Comparison of ENCODE assay signal across 15 mouse cellular contexts in genomic region chr2:77454341-77454937, GRCm38 (mm10).
A peak's percentile ranks its signal among the peaks of the same experiment; 100 is the strongest.
DNase-seq lines count a peak whose midpoint lies in the region; ATAC-seq and TF ChIP-seq lines count a peak whose summit lies in the region.
"Had no signal": no experiment of that assay in that cellular context is flagged by ENCODE, and none has a peak within 500 bp of the region (broad histone marks: within the 10 kb centered on the region; RNA-seq: fewer than 3 reads in every experiment).

No protein-coding gene starts in this region.

- no peak for TF ChIP-seq CTCF in heart, adult 2 months (IDR thresholded peaks at IDR 0.05)
- no peak for TF ChIP-seq CTCF in layer of hippocampus, adult 2 months (conservative IDR thresholded peaks at IDR 0.05)

- TF ChIP-seq EP300 in heart, adult 2 months (IDR thresholded peaks at IDR 0.05; ENCODE audit: insufficient read depth, low read depth, low read length) = 0 out of 2 replicates have a peak, but pooled peaks have one; percentile 44

- H3K9me3 ChIP-seq in heart, embryonic 12.5 days (replicated peaks) = no peaks in the 10 kb centered on the region
- no peaks in the 10 kb centered on the region for H3K9me3 ChIP-seq in heart, embryonic 16.5 days (replicated peaks; ENCODE audit: control insufficient read depth, low read length)
- H3K9me3 ChIP-seq: embryonic facial prominence, embryonic 13.5 days; intestine, embryonic 15.5 days; midbrain, embryonic 13.5 days had no signal

- no peak overlapping the region for H3K9ac ChIP-seq in heart, adult 2 months (ENCODE audit: low read depth, low read length)
- H3K9ac ChIP-seq in heart, embryonic 12.5 days = no peak overlapping the region
- no peak overlapping the region for H3K9ac ChIP-seq in heart, embryonic 16.5 days (ENCODE audit: low read length)
- H3K9ac ChIP-seq: embryonic facial prominence, embryonic 13.5 days; intestine, embryonic 15.5 days; liver, postnatal 0 days; midbrain, embryonic 13.5 days had no signal

- no peaks in the 10 kb centered on the region; the same call in 1 of the 2 replicates for H3K36me3 ChIP-seq in heart, adult 2 months (ENCODE audit: control insufficient read depth, insufficient read depth, low read length)
- no peaks in the 10 kb centered on the region for H3K36me3 ChIP-seq in heart, embryonic 12.5 days
- no peaks in the 10 kb centered on the region for H3K36me3 ChIP-seq in heart, embryonic 16.5 days (ENCODE audit: control insufficient read depth, insufficient read depth)
- H3K36me3 ChIP-seq: embryonic facial prominence, embryonic 13.5 days; intestine, embryonic 15.5 days; midbrain, embryonic 13.5 days had no signal

- no peaks in the 10 kb centered on the region for H3K79me2 ChIP-seq in heart, adult 2 months (replicated peaks; ENCODE audit: control insufficient read depth, insufficient read depth, low read length)

- H3K27me3 ChIP-seq in heart, adult 2 months (ENCODE audit: control insufficient read depth, insufficient read depth, low read length) = no peaks in the 10 kb centered on the region
- H3K27me3 ChIP-seq in heart, embryonic 12.5 days (replicated peaks) = no peaks in the 10 kb centered on the region
- no peaks in the 10 kb centered on the region for H3K27me3 ChIP-seq in heart, embryonic 16.5 days (ENCODE audit: control insufficient read depth, insufficient read depth, low read length)
- H3K27me3 ChIP-seq: embryonic facial prominence, embryonic 13.5 days; intestine, embryonic 15.5 days; midbrain, embryonic 13.5 days had no signal

- DNase-seq in heart, adult 2 months = peak; percentile 21 to 58
- no peak for DNase-seq in heart, postnatal 4 days
- DNase-seq in lung, postnatal 36 days = peak; percentile 57
- DNase-seq in layer of hippocampus, adult 2 months (ENCODE audit: low spot score in 2 of 2) = no peak
- DNase-seq in frontal cortex, adult 2 months (ENCODE audit: extremely low spot score in 1 of 2, low spot score in 1 of 2) = no peak
- no peak for DNase-seq in frontal cortex, postnatal 10 days (ENCODE audit: low spot score in 2 of 2)
- DNase-seq: liver, postnatal 0 days; thymus, postnatal 4 days had no signal

- ATAC-seq in heart, embryonic 12.5 days (ENCODE audit: insufficient number of reproducible peaks, low FRiP score) = no peak
- ATAC-seq in heart, embryonic 16.5 days (replicated peaks; ENCODE audit: extremely low read depth, insufficient read depth, low FRiP score) = no peak
- ATAC-seq: CD4-positive, CD25-positive, alpha-beta regulatory T cell, adult 4 months; intestine, embryonic 15.5 days; liver, postnatal 0 days; midbrain, embryonic 13.5 days had no signal

- no peak overlapping the region for H3K4me3 ChIP-seq in heart, adult 2 months
- no peak overlapping the region for H3K4me3 ChIP-seq in heart, embryonic 12.5 days
- H3K4me3 ChIP-seq in heart, embryonic 16.5 days (ENCODE audit: low read length) = no peak overlapping the region; the same call in 1 of the 2 replicates
- H3K4me3 ChIP-seq in layer of hippocampus, adult 2 months = no peak overlapping the region
- H3K4me3 ChIP-seq: embryonic facial prominence, embryonic 13.5 days; intestine, embryonic 15.5 days; left cerebral cortex, adult 2 months; midbrain, embryonic 13.5 days had no signal

- H3K4me2 ChIP-seq in heart, embryonic 12.5 days = peak overlapping the region; percentile 19; the same call in 1 of the 2 replicates
- H3K4me2 ChIP-seq in heart, embryonic 16.5 days (ENCODE audit: low read depth, low read length) = peak overlapping the region; percentile 31
- H3K4me2 ChIP-seq: embryonic facial prominence, embryonic 13.5 days; intestine, embryonic 15.5 days; midbrain, embryonic 13.5 days had no signal

- 26% methylated on average over 7 of the region's 7 CpGs for whole genome bisulfite sequencing in heart, adult 2 months
- 29% methylated on average over 7 of the region's 7 CpGs for WGBS in heart, embryonic 12.5 days
- 41% methylated on average over 7 of the region's 7 CpGs for WGBS in heart, embryonic 16.5 days

- intact Hi-C loops in heart, adult 2 months (cut with DNase I) = loop anchor here (10.0 kb wide), 1 partner anchor 570 kb away; no protein-coding TSS in a partner anchor

- peaks cover 1% of the 10 kb centered on the region; the same call in 1 of the 2 replicates for H3K4me1 ChIP-seq in heart, adult 2 months (ENCODE audit: control insufficient read depth, insufficient read depth, low read length)
- peaks cover 10% of the 10 kb centered on the region for H3K4me1 ChIP-seq in heart, embryonic 12.5 days (replicated peaks)
- H3K4me1 ChIP-seq in heart, embryonic 16.5 days (ENCODE audit: control insufficient read depth, insufficient read depth, low read length) = peaks cover 7% of the 10 kb centered on the region
- H3K4me1 ChIP-seq: embryonic facial prominence, embryonic 13.5 days; intestine, embryonic 15.5 days had no signal

- no peak for TF ChIP-seq POLR2A in heart, adult 2 months (IDR thresholded peaks at IDR 0.05; ENCODE audit: insufficient read depth, low read depth, low read length)

- H3K27ac ChIP-seq in heart, adult 2 months = peak overlapping the region; percentile 31; the same call in 1 of the 2 replicates
- H3K27ac ChIP-seq in heart, embryonic 12.5 days (ENCODE audit: poor library complexity, severe bottlenecking) = no peak overlapping the region
- H3K27ac ChIP-seq in heart, embryonic 16.5 days (ENCODE audit: low read length) = 0 out of 2 replicates have a peak overlapping the region, but pooled peaks have one; percentile 3
- no peak overlapping the region for H3K27ac ChIP-seq in layer of hippocampus, adult 2 months
- H3K27ac ChIP-seq: embryonic facial prominence, embryonic 13.5 days; intestine, embryonic 15.5 days; left cerebral cortex, adult 2 months; midbrain, embryonic 13.5 days had no signal

Comparison
In these comparisons a context has a peak if more than half of its experiments do, and no peak if none do; other contexts are left out.
1. DNase-seq: peak in heart, adult 2 months (2 of 2) and lung, postnatal 36 days (single experiment); none in heart, postnatal 4 days (single experiment), layer of hippocampus, adult 2 months (0 of 2), frontal cortex, adult 2 months (0 of 2) and frontal cortex, postnatal 10 days (0 of 2).
2. H3K27ac ChIP-seq: peak in heart, adult 2 months (single experiment) and heart, embryonic 16.5 days (single experiment); none in heart, embryonic 12.5 days (single experiment) and layer of hippocampus, adult 2 months (single experiment).